Mouse (Mus musculus) kidney, embryonic 16.5 days (tissue): ENCODE measurements around the gene Dnph1. TPM values are rescaled to one million over a fixed set of nuclear protein-coding genes. Genes with fewer than 3 reads are reported as not detected.

ENCODE experiments used
- ATAC-seq: fragments of 200-750 bp; cut with Nextera tagmentation; 2 replicates; pipeline ENCODE4 v1.8.0; 2017; ENCODE audit warnings: moderate TSS enrichment; ENCODE audit not compliant: low FRiP score, low TSS enrichment
- H3K27ac ChIP-seq: fragments of 300-500 bp; sonication (generic); 2 replicates; pipeline ENCODE4 v1.5.1; 2014; ENCODE audit warnings: low read length
- H3K27me3 ChIP-seq: fragments of 300-500 bp; sonication (generic); 2 replicates; pipeline ENCODE4 v1.6.1; 2014; ENCODE audit warnings: low read length, control low read depth, mixed read lengths; ENCODE audit not compliant: insufficient read depth
- H3K36me3 ChIP-seq: fragments of 300-500 bp; sonication (generic); 2 replicates; pipeline ENCODE4 v1.6.1; 2014; ENCODE audit warnings: low read length, control low read depth, mixed read lengths; ENCODE audit not compliant: insufficient read depth
- H3K4me1 ChIP-seq: fragments of 300-500 bp; sonication (generic); 2 replicates; pipeline ENCODE4 v1.6.1; 2014; ENCODE audit warnings: low read length, control low read depth, mixed read lengths; ENCODE audit not compliant: insufficient read depth
- H3K4me2 ChIP-seq: fragments of 300-500 bp; sonication (generic); replicated peaks from 2 replicates; pipeline ENCODE4 v1.6.1; 2014; ENCODE audit warnings: low read depth, low read length
- H3K4me3 ChIP-seq: fragments of 300-500 bp; sonication (generic); 2 replicates; pipeline ENCODE4 v1.5.1; 2014; ENCODE audit warnings: mild to moderate bottlenecking, low read length
- H3K9ac ChIP-seq: fragments of 300-500 bp; sonication (generic); replicated peaks from 2 replicates; pipeline ENCODE4 v1.6.1; 2014; ENCODE audit warnings: low read length
- H3K9me3 ChIP-seq: fragments of 300-500 bp; sonication (generic); 2 replicates; pipeline ENCODE4 v1.6.1; 2016; ENCODE audit warnings: low read length, control low read depth
- WGBS: fragments of 180-500 bp; shearing (Covaris S2); extraction: QIAGEN DNeasy Blood & Tissue Kit; methylation state at CpG from one replicate; pipeline ENCODE4 v1.1.7; 2014; 5-methylcytosine and 5-hydroxymethylcytosine counted together
- polyA plus RNA-seq: library from polyadenylated mRNA; unstranded; fragments of >200 nt; fragmentation: Nextera tagmentation; extraction: Ambion mirVana; gene quantifications from 2 replicates; pipeline ENCODE4 v1.2.1, GENCODE M21; 2015

Gene Dnph1
- polyA plus RNA-seq, 1 experiment from 2014 or later: 56.5 TPM

DNA sequence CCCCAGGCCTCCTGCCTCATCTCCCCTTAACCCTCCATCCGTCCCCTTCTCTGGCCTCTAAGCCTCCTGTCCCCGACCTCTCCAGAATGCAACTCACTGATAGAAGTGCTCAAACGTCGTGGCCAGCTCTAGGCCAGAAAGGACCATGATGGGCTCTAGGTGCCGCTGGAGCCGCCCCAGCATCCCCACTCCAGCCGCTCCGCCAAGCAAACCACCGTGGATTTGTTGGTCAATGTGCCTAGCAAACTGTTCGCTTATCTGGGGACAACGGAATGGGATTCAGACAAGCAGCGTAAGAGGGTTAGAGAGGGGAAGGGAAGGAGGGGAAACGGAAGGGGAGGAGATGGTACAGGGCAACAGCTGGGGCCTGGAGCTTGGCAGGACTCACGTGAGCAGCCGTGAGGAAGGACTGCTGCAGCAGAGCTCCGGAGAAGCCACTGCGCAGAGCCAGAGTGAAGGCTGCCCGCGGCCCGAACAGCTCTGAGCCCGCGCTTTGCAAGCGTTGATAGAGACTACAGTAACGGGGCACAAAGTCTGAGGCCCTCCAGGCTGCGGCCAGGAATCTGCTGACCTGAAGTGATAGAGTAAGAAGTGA lies 24.0 kb downstream of the Dnph1 start:
- 39% methylated on average over 25 of the region's 25 CpGs for WGBS

DNA sequence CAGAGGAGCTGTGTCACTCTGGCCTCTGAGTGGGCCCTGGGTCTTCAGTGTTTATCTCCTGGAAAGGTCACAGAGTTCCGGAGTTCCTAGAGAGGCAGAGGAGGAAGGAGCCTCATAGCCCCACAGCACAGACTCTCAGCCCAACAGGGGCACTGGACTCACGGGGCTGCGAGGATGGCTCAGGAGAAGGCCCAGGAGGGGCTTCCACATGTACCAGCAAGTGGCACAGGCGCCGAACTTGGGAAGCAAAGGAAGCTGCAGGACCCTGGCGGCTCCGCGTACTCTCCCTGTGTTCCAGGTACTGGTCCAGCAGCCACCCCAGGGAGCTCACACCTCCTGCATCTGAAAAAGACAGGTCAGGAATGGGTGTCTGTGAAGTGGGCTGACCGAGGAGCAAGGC lies 24.7 kb downstream of the Dnph1 start:
- WGBS: 81% methylated on average over 9 of the region's 9 CpGs
- Histone ChIP-seq H3K27me3 (no peaks in the 10 kb centered on the region), H3K4me2 (0 out of 2 replicates have a peak overlapping the region, but pooled peaks have one; percentile 31), H3K4me3 (no peak overlapping the region), H3K9me3 (no peaks in the 10 kb centered on the region), H3K27ac (no peak overlapping the region), H3K4me1 (no peaks in the 10 kb centered on the region), H3K36me3 (no peaks in the 10 kb centered on the region), H3K9ac (no peak overlapping the region)
- no peak for ATAC-seq

More for the DNA sequence above, 24.0 kb downstream of the Dnph1 start:
- ATAC-seq: no peak
- no peak overlapping the region; the same call in 1 of the 2 replicates for H3K9ac ChIP-seq
- no peaks in the 10 kb centered on the region for H3K4me1 ChIP-seq
- H3K4me2 ChIP-seq: peak overlapping the region; percentile 31; the same call in 1 of the 2 replicates
- no peaks in the 10 kb centered on the region for H3K9me3 ChIP-seq
- H3K27me3 ChIP-seq: no peaks in the 10 kb centered on the region
- H3K4me3 ChIP-seq: peak overlapping the region; percentile 9; the same call in 1 of the 2 replicates
- no peak overlapping the region for H3K27ac ChIP-seq
- no peaks in the 10 kb centered on the region for H3K36me3 ChIP-seq

DNA sequence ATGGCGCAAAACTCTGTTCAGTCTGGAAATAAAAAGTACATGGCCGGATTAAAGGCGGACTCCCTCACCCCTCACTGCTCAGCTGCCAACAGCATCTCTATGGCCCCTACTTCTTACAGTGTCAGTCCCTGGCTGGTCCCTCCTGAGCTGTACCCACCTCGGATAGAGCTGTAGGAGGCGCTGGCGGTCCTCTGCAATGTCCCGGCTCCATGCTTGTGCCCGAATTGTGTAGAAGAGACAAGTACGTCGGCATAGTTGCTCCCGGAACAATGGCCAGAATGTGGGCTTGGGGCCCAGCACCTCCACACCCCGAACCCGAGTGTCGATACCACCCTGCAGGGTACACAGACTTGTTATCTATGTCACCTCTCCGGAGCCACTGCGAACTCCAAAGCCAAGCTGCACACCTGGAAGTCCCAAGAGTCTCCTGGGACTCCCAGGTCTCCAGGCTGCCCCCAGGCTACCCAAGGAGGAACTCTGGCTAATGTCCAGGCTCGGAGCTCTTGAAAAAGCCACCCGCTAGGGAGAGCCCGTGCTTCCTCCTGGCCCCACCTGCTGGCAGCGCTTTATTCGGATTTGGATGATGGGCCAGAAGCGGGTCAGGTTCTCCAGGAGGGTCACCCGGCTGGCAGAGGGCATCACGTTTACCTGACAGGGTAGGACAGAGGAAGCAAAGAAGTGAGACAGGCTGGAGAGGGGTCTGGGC lies 25.6 kb downstream of the Dnph1 start:
- ATAC-seq: no peak

DNA sequence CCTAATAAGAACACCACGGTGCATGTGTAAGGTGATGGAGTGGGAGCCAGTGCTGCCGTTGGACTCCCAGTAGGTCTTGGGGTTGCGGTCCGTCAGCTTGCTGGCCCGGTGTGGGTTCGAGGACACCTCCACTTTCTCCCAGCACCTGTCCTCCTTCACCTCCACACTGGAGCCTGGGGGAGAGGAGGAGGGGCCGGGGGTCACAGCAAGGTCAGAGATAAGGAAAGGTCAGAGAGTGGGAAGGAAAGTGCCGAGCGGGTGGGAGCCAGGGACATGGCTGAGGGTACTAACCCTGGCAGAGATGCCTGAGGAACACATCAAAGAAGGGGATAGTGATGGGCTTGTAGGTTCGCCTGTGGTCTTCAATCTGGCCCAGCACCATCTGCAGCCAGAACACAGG lies 28.6 kb downstream of the Dnph1 start:
- no peaks in the 10 kb centered on the region for H3K4me1 ChIP-seq
- 0 out of 2 replicates have a peak, but pooled peaks cover 2% of the 10 kb centered on the region for H3K36me3 ChIP-seq
- H3K4me2 ChIP-seq: no peak overlapping the region
- no peaks in the 10 kb centered on the region for H3K9me3 ChIP-seq
- H3K4me3 ChIP-seq: no peak overlapping the region
- no peak for ATAC-seq
- H3K9ac ChIP-seq: no peak overlapping the region
- H3K27ac ChIP-seq: no peak overlapping the region
- WGBS: 79% methylated on average over 10 of the region's 10 CpGs
- H3K27me3 ChIP-seq: no peaks in the 10 kb centered on the region

More for the DNA sequence above, 25.6 kb downstream of the Dnph1 start:
- 43% methylated on average over 24 of the region's 24 CpGs for WGBS
- H3K4me1 ChIP-seq: no peaks in the 10 kb centered on the region
- H3K9ac ChIP-seq: no peak overlapping the region
- H3K4me2 ChIP-seq: no peak overlapping the region
- H3K27ac ChIP-seq: no peak overlapping the region
- no peaks in the 10 kb centered on the region for H3K9me3 ChIP-seq
- no peak overlapping the region for H3K4me3 ChIP-seq
- no peaks in the 10 kb centered on the region for H3K27me3 ChIP-seq
- H3K36me3 ChIP-seq: no peaks in the 10 kb centered on the region

DNA sequence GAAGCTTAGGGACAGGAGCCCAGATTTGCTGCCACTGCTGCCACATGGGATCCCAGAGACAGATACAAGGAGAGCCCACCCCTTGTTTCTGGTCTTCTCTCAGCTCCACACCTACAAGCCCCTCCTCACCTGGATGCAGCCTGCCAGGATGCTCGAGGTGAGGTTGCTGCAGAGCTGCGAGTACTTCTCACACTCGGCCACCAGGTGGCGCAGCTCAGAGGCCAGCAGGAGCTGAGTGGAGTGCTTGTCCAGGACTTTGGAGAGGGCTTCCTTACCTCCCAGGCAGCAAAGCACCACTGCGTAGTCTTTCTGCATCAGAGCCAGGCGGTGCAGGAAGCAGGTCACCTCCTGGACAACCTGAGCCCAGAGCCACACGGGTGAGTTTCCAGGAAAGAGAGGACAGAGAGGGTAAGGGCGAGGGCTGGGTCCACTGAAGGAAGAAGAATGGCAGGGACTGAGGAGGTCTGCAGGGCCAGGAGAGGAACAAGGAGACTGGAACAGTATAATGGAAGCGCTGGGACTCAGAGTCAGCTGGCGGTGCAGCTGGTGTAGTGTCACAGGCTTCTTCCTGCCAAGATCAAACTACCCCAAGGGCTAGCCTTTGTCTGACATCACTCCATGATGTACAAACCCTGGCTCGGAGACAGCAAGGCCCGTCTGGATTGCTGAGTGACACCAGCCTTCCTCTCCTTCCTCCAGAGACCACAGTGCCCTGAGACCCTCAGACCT lies 29.2 kb downstream of the Dnph1 start:
- 41% methylated on average over 12 of the region's 12 CpGs for WGBS
- Histone ChIP-seq H3K36me3 (0 out of 2 replicates have a peak, but pooled peaks cover 2% of the 10 kb centered on the region), H3K4me2 (no peak overlapping the region), H3K9me3 (no peaks in the 10 kb centered on the region), H3K27me3 (no peaks in the 10 kb centered on the region), H3K9ac (no peak overlapping the region), H3K4me3 (no peak overlapping the region), H3K27ac (no peak overlapping the region), H3K4me1 (no peaks in the 10 kb centered on the region)
- ATAC-seq: peak; percentile 69

DNA sequence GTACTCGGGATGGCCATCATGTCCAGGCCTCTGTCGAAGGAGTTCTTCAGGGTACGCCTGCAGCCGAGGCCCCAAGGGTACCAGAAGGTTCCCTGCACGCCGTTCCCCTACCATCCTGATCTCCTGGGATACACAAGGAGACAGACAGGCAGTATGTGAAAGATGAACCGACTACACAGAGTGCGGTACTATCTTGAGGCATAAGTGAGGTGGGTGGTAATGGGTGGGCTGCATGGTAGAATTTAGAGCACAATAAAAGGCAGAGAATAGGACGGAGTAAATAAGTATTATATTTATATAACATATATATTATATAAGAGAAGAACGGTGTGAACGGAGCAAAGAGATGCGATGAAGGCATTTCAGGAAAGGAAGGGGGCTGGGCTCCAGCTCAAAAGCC lies 47.1 kb downstream of the Dnph1 start:
- Histone ChIP-seq H3K4me3 (no peak overlapping the region), H3K27me3 (no peaks in the 10 kb centered on the region), H3K4me2 (no peak overlapping the region), H3K4me1 (peaks cover 29% of the 10 kb centered on the region), H3K36me3 (peaks cover 7% of the 10 kb centered on the region), H3K9me3 (no peaks in the 10 kb centered on the region), H3K9ac (no peak overlapping the region), H3K27ac (no peak overlapping the region)
- ATAC-seq: no peak
- 91% methylated on average over 12 of the region's 12 CpGs for WGBS

DNA sequence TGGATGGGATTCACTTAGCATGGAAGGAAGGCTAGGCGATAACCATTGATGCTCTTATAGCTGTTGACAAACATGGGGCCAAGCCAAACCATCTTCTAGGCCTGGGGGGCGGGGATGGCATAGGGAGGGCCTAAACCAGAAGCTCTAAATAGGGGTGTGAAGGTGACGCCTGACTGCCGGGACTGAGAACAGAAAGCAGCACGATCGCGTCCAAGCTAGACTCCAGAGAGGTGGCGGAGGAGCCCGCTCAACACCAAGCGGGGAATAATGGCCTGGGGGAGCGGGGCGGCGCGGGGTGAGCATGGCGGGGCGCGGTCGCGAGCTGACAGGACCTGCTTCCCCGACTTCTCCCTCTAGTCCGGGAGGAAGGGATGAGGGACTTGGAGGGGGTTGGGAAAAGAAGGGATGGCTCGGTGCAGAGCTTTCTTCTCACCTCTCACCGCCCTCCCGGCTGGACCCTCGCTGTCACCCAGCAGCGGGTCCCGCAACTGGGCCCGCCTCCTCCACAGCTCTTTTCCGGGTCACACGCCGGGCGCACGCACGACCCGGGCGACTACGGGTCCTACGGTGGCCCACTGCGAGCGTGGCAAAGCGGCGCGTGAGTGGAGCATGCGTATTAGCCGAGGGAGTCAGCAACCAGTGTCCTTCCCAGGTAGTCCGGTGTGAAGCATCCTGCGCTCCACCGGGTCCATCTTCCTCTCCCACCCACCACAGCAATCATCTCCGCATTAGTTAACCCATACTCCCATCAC lies 49.5 kb downstream of the Dnph1 start, which contains the start of gene Cul9:
Cul9 (minus strand) TSS at position 576 of the 752 bp plus-strand sequence.
- Histone ChIP-seq H3K36me3 (peaks cover 27% of the 10 kb centered on the region), H3K9me3 (no peaks in the 10 kb centered on the region), H3K4me1 (peaks cover 33% of the 10 kb centered on the region), H3K27ac (no peak within 1 kb of the TSS), H3K4me2 (peak within 1 kb of the TSS; percentile 94), H3K9ac (peak within 1 kb of the TSS; percentile 79), H3K27me3 (no peaks in the 10 kb centered on the region), H3K4me3 (peak within 1 kb of the TSS; percentile 67)
- ATAC-seq: peak; percentile 40
- 2% methylated on average over 39 of the region's 49 CpGs for WGBS

DNA sequence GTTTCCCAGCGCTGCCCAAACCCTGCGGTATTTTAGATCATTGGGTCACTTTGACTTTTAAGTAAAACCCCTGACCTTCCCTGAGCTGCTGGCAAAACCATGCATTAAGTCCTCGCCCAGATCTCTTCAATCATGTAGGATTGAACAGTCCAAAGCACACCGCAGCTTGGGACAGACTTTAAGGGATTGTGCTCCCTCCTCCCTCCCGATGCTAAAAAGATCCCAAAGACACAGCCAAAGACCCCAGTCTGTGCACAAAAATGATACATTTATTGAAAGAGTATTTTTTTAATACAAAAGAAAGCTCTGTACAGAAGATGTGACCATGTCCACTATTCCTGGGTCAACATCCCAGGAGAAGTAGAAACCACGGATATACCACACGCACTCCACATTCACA lies 50.1 kb downstream of the Dnph1 start:
- H3K4me1 ChIP-seq: peaks cover 33% of the 10 kb centered on the region
- no peak for ATAC-seq
- WGBS: 12% methylated on average over 7 of the region's 7 CpGs
- H3K36me3 ChIP-seq: peaks cover 33% of the 10 kb centered on the region
- H3K4me3 ChIP-seq: peak overlapping the region; percentile 67
- peak overlapping the region; percentile 94 for H3K4me2 ChIP-seq
- H3K9ac ChIP-seq: peak overlapping the region; percentile 79
- H3K27me3 ChIP-seq: no peaks in the 10 kb centered on the region
- H3K27ac ChIP-seq: no peak overlapping the region
- H3K9me3 ChIP-seq: no peaks in the 10 kb centered on the region

DNA sequence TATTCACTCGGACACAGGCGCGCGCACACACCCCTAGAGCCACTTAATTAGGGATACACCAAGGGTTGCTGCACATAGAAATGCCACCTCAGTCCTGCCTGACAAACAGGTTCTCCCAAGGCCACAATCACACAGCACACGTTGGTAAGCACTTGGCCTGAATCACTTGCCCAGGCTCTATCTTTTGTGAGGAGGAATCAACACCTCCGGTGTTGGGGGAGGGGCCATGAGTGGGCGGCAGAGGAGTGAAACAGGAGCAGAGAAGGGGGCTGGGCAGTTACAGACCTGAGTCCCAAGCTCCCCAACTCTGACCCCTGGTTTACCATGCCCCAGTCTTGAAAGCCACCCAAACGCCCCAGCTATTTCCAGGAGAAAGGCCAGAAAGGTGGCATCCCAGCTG lies 50.5 kb downstream of the Dnph1 start:
- Histone ChIP-seq H3K27me3 (no peaks in the 10 kb centered on the region), H3K4me2 (peak overlapping the region; percentile 94; the same call in 1 of the 2 replicates), H3K9ac (no peak overlapping the region), H3K4me1 (peaks cover 33% of the 10 kb centered on the region), H3K36me3 (peaks cover 37% of the 10 kb centered on the region), H3K27ac (no peak overlapping the region), H3K4me3 (no peak overlapping the region), H3K9me3 (no peaks in the 10 kb centered on the region)
- ATAC-seq: no peak
- WGBS: 17% methylated on average over 8 of the region's 8 CpGs
